Mouse (Mus musculus) spleen, adult 2 months (tissue): ENCODE measurements around the gene Lhx2.

ENCODE experiments used
- CTCF ChIP-seq: fragments of 200-500 bp; IDR thresholded peaks from 2 replicates; pipeline ENCODE4 v1.5.1; 2011; ENCODE audit warnings: mild to moderate bottlenecking, inconsistent platforms; ENCODE audit not compliant: insufficient read depth, insufficient read length, insufficient replicate concordance; ENCODE audit errors: extremely low read depth
- POLR2A ChIP-seq: fragments of 200-500 bp; IDR thresholded peaks from 2 replicates; pipeline ENCODE4 v1.6.1; 2011; ENCODE audit warnings: low read depth, low read length, inconsistent platforms

- TF ChIP-seq CTCF (no peak), POLR2A (no peak)
These were observed 12.4 kb upstream of the Lhx2 start for GRCm38 (mm10) chr2:38326671-38327070.
